10 mouse cellular contexts compared by ENCODE assay signal in genomic region chr9:72192051-72192952, GRCm38 (mm10).
DNase-seq lines count a peak whose midpoint lies in the region; ATAC-seq lines count a peak whose summit lies in the region.
"Had no signal": no experiment of that assay in that cellular context is flagged by ENCODE, and none has a peak within 500 bp of the region (broad histone marks: within the 10 kb centered on the region; RNA-seq: fewer than 3 reads in every experiment).

No protein-coding gene starts in this region.

- ATAC-seq in embryonic facial prominence, embryonic 12.5 days (ENCODE audit: insufficient number of reproducible peaks, insufficient read depth, low FRiP score, low TSS enrichment) = no peak
- 0 out of 2 replicates have a peak, but pooled peaks have one; percentile 19 for ATAC-seq in hindbrain, embryonic 12.5 days (ENCODE audit: low FRiP score)
- ATAC-seq in limb, embryonic 11.5 days (ENCODE audit: insufficient number of reproducible peaks, low FRiP score, low TSS enrichment, low read depth) = no peak
- no peak for ATAC-seq in erythroid progenitor cell, adult 5-6 weeks (replicated peaks; ENCODE audit: low FRiP score, poor library complexity, severe bottlenecking)

- no peak overlapping the region for H3K4me2 ChIP-seq in embryonic facial prominence, embryonic 12.5 days (replicated peaks)
- H3K4me2 ChIP-seq in hindbrain, embryonic 12.5 days (replicated peaks) = 0 out of 2 replicates have a peak overlapping the region, but pooled peaks have one; percentile 3
- H3K4me2 ChIP-seq in limb, embryonic 11.5 days (ENCODE audit: low read depth, severe bottlenecking) = no peak overlapping the region
- H3K4me2 ChIP-seq: midbrain, embryonic 12.5 days had no signal

- WGBS in embryonic facial prominence, embryonic 12.5 days = 36% methylated on average over 8 of the region's 8 CpGs
- WGBS in hindbrain, embryonic 12.5 days = 49% methylated on average over 8 of the region's 8 CpGs
- 56% methylated on average over 8 of the region's 8 CpGs for WGBS in limb, embryonic 11.5 days

- 0 out of 2 replicates have a peak overlapping the region, but pooled peaks have one; percentile 12 for H3K27ac ChIP-seq in embryonic facial prominence, embryonic 12.5 days
- peak overlapping the region; percentile 17; the same call in 1 of the 2 replicates for H3K27ac ChIP-seq in hindbrain, embryonic 12.5 days
- H3K27ac ChIP-seq in limb, embryonic 11.5 days (replicated peaks; ENCODE audit: low read depth, low read length) = no peak overlapping the region
- H3K27ac ChIP-seq: midbrain, embryonic 12.5 days had no signal

- H3K36me3 ChIP-seq in embryonic facial prominence, embryonic 12.5 days = no peaks in the 10 kb centered on the region
- no peaks in the 10 kb centered on the region for H3K36me3 ChIP-seq in hindbrain, embryonic 12.5 days
- no peaks in the 10 kb centered on the region for H3K36me3 ChIP-seq in limb, embryonic 11.5 days (ENCODE audit: control insufficient read depth, insufficient read depth, low read length)
- H3K36me3 ChIP-seq: midbrain, embryonic 12.5 days had no signal

- H3K4me3 ChIP-seq in embryonic facial prominence, embryonic 12.5 days = no peak overlapping the region
- H3K4me3 ChIP-seq in hindbrain, embryonic 12.5 days = no peak overlapping the region
- H3K4me3 ChIP-seq in limb, embryonic 11.5 days (ENCODE audit: low read depth, low read length) = no peak overlapping the region
- H3K4me3 ChIP-seq: erythroblast, embryonic 14.5 days; midbrain, embryonic 12.5 days had no signal

- DNase-seq in ovary, adult 18-20 months (ENCODE audit: low spot score) = peak; percentile 20
- no peak for DNase-seq in ovary, postnatal 10 days (ENCODE audit: low spot score)
- DNase-seq in adrenal gland, postnatal 14 days = peak; percentile 76
- peak; percentile 61 for DNase-seq in limb, embryonic 11.5 days (ENCODE audit: low spot score)
- peak; percentile 60 for DNase-seq in ovary, postnatal 36 days (ENCODE audit: low spot score)

- H3K27me3 ChIP-seq in embryonic facial prominence, embryonic 12.5 days = no peaks in the 10 kb centered on the region
- H3K27me3 ChIP-seq in hindbrain, embryonic 12.5 days = no peaks in the 10 kb centered on the region
- no peaks in the 10 kb centered on the region for H3K27me3 ChIP-seq in limb, embryonic 11.5 days (ENCODE audit: control insufficient read depth, insufficient read depth, low read length)
- H3K27me3 ChIP-seq: midbrain, embryonic 12.5 days had no signal

- no peak overlapping the region for H3K9ac ChIP-seq in embryonic facial prominence, embryonic 12.5 days
- no peak overlapping the region for H3K9ac ChIP-seq in hindbrain, embryonic 12.5 days
- H3K9ac ChIP-seq in limb, embryonic 11.5 days (ENCODE audit: low read length) = no peak overlapping the region
- H3K9ac ChIP-seq: midbrain, embryonic 12.5 days had no signal

- H3K9me3 ChIP-seq in embryonic facial prominence, embryonic 12.5 days = no peaks in the 10 kb centered on the region
- H3K9me3 ChIP-seq in hindbrain, embryonic 12.5 days (replicated peaks) = no peaks in the 10 kb centered on the region
- H3K9me3 ChIP-seq in limb, embryonic 11.5 days (ENCODE audit: control insufficient read depth, low read length) = no peaks in the 10 kb centered on the region
- H3K9me3 ChIP-seq: midbrain, embryonic 12.5 days had no signal

- H3K4me1 ChIP-seq in embryonic facial prominence, embryonic 12.5 days = peaks cover 11% of the 10 kb centered on the region; the same call in 1 of the 2 replicates
- peaks cover 3% of the 10 kb centered on the region; the same call in 1 of the 2 replicates for H3K4me1 ChIP-seq in hindbrain, embryonic 12.5 days
- H3K4me1 ChIP-seq in limb, embryonic 11.5 days (ENCODE audit: control insufficient read depth, insufficient read depth, low read length) = no peaks in the 10 kb centered on the region
